In the genomic region with DNA sequence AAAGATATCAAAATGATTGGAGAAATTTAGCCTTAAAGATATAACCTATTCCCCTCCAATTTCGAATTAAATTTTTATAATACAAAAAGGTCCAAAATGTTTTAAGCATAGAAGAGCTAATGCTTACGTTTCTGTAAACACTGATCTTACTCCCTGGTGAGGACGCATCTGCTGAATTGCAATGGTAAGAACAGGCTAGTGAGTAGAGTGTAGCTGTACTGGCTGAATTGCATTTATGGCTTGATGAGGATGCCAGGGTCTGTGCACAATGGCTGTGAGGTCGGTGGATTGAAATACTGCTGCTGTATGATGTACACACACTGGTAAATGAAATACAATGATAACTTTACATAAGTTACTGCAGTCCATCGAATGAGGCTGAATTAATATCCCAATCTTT, we compare ENCODE assay signal across 17 mouse cellular contexts.
A peak's percentile ranks its signal among the peaks of the same experiment; 100 is the strongest.
DNase-seq lines count a peak whose midpoint lies in the region; ATAC-seq lines count a peak whose summit lies in the region.
"Had no signal": no experiment of that assay in that cellular context is flagged by ENCODE, and none has a peak within 500 bp of the region (broad histone marks: within the 10 kb centered on the region; RNA-seq: fewer than 3 reads in every experiment).

No protein-coding gene starts in this region.

- DNase-seq in cerebellum, adult 9-10 months: no peak
- DNase-seq in brain, adult 2 months (ENCODE audit: low read depth, low spot score): peak; percentile 63
- no peak for DNase-seq in gastrocnemius, adult 18-20 months (ENCODE audit: low spot score)
- DNase-seq: adrenal gland, adult 2 months; adrenal gland, adult 8-10 months; adrenal gland, postnatal 10 days; adrenal gland, postnatal 14 days; adrenal gland, postnatal 25 days; adrenal gland, postnatal 36 days; B cell, adult 2 months; cerebellum, adult 11 months; cerebellum, adult 11-12 months; cerebellum, adult 8-10 months had no signal

- peak; percentile 71 for ATAC-seq in cerebellum, adult (ENCODE audit: insufficient number of reproducible peaks, low FRiP score, low TSS enrichment)
- ATAC-seq: activated CD4-positive, CD25-positive, alpha-beta regulatory T cell, adult 4 months; CD4-positive, CD25-positive, alpha-beta regulatory T cell, adult 4 months; Patski had no signal
